Mouse (Mus musculus) MEL (cell line): ENCODE measurements around the gene Cobll1.

Experiments used
- CTCF ChIP-seq, 3 experiments: IDR thresholded peaks in 2 of 3; conservative IDR thresholded peaks in 1 of 3; 2 replicates each; pipeline ENCODE4 v1.5.1; 2011 to 2012; ENCODE audit warnings: low read length in 3 of 3, low read depth in 2 of 3, mild to moderate bottlenecking in 2 of 3, improper control_type of control experiment in 1 of 3, inconsistent platforms in 1 of 3, mixed read lengths in 1 of 3, moderate library complexity in 1 of 3; ENCODE audit not compliant: control insufficient read depth in 1 of 3, insufficient read depth in 1 of 3, poor library complexity in 1 of 3, severe bottlenecking in 1 of 3
- EP300 ChIP-seq, 2 experiments: IDR thresholded peaks; 2 replicates each; pipeline ENCODE4 v1.6.1; 2011; ENCODE audit warnings: improper control_type of control experiment in 2 of 2, low read length in 2 of 2, low read depth in 1 of 2, mild to moderate bottlenecking in 1 of 2
- JUND ChIP-seq: IDR thresholded peaks from 2 replicates; pipeline ENCODE4 v1.6.1; 2011; ENCODE audit warnings: low read depth, mild to moderate bottlenecking, improper control_type of control experiment, low read length
- MAFK ChIP-seq: IDR thresholded peaks from 2 replicates; pipeline ENCODE4 v1.6.1; 2011; ENCODE audit warnings: low read depth, mild to moderate bottlenecking, low read length, improper control_type of control experiment, borderline replicate concordance
- MAZ ChIP-seq: IDR thresholded peaks from 2 replicates; pipeline ENCODE4 v1.6.1; 2012; ENCODE audit warnings: low read depth, mild to moderate bottlenecking, inconsistent platforms, low read length, improper control_type of control experiment
- POLR2A ChIP-seq, 2 experiments: IDR thresholded peaks; 2 replicates each; pipeline ENCODE4 v1.6.1; 2011 to 2012; ENCODE audit warnings: low read length in 2 of 2, mild to moderate bottlenecking in 2 of 2, control low read depth in 1 of 2, improper control_type of control experiment in 1 of 2, low read depth in 1 of 2, moderate library complexity in 1 of 2; ENCODE audit not compliant: control insufficient read depth in 1 of 2, insufficient read depth in 1 of 2, poor library complexity in 1 of 2
- POLR2AphosphoS2 ChIP-seq: IDR thresholded peaks from 2 replicates; pipeline ENCODE4 v1.6.1; 2011; ENCODE audit warnings: low read length, improper control_type of control experiment
- TAL1 ChIP-seq: IDR thresholded peaks from 2 replicates; pipeline ENCODE4 v1.6.1; 2012; ENCODE audit warnings: mild to moderate bottlenecking, inconsistent platforms, low read length, moderate library complexity, mixed read lengths

GRCm38 (mm10) chr2:65123702-65124101 lies 115.5 kb downstream of the Cobll1 start:
- no peak for TF ChIP-seq CTCF (IDR thresholded peaks at IDR 0.05 in 2 of 3, conservative IDR thresholded peaks at IDR 0.05 in 1 of 3; ENCODE audit: control insufficient read depth in 1 of 3, insufficient read depth in 1 of 3, low read depth in 2 of 3, low read length in 3 of 3, poor library complexity in 1 of 3, severe bottlenecking in 1 of 3)
- no peak for TF ChIP-seq EP300 (IDR thresholded peaks at IDR 0.05; ENCODE audit: low read depth in 1 of 2, low read length in 2 of 2)
- no peak for TF ChIP-seq POLR2AphosphoS2
- no peak for TF ChIP-seq TAL1
- TF ChIP-seq MAFK, result no peak
- TF ChIP-seq MAZ, result no peak
- TF ChIP-seq POLR2A (IDR thresholded peaks at IDR 0.05; ENCODE audit: control insufficient read depth in 1 of 2, insufficient read depth in 1 of 2, low read depth in 1 of 2, low read length in 2 of 2, poor library complexity in 1 of 2), result no peak
- no peak for TF ChIP-seq JUND
